Comparison of ENCODE assay signal across 9 mouse cellular contexts in the genomic region with DNA sequence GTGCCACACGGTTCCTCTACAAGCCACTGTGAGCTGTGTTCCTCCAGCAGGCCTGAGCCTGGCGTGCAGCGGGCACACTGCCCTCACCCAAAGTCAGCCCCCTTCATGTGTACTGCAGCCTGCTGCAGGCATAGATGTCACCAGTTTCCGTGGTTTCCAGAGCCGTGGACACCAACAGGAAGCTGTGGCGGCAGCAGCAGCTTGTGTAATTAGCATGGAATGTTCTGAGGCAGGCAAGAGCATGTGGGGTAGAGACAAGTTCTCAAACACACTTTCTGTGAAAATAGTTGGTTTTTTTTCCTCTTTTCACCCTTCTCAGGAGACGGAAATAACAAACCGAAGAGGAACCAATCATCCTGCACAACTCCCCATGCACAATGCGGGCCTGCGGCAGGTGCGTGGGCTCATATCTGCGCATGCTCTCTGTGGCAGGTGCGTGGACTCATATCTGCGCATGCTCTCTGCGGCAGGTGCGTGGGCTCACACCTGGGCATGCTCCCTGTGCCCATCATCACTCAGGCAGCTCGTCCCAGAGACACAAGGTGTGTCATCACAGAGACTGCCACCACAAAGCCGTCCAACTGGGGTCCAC.
DNase-seq lines count a peak whose midpoint lies in the region; ATAC-seq lines count a peak whose summit lies in the region.
"Had no signal": no experiment of that assay in that cellular context is flagged by ENCODE, and none has a peak within 500 bp of the region (broad histone marks: within the 10 kb centered on the region; RNA-seq: fewer than 3 reads in every experiment).

No protein-coding gene starts in this region.

- H3K27me3 ChIP-seq in heart, embryonic 13.5 days (replicated peaks): no peaks in the 10 kb centered on the region
- no peaks in the 10 kb centered on the region for H3K27me3 ChIP-seq in liver, embryonic 12.5 days (replicated peaks)
- no peaks in the 10 kb centered on the region for H3K27me3 ChIP-seq in forebrain, embryonic 13.5 days
- H3K27me3 ChIP-seq: embryonic facial prominence, embryonic 15.5 days had no signal

- peak; percentile 74 for DNase-seq in 3134 (ENCODE audit: extremely low read depth, insufficient read length, low spot score)
- DNase-seq in B cell, adult 2 months: peak; percentile 55 to 60
- DNase-seq in spleen, postnatal 36 days (ENCODE audit: low spot score in 2 of 2): peak; percentile 47 to 53
- DNase-seq in cerebellum, postnatal 36 days: no peak
- no peak for DNase-seq in embryo, embryonic 9.5 days (ENCODE audit: extremely low spot score)

- no peak for ATAC-seq in heart, embryonic 13.5 days (ENCODE audit: extremely low read depth, insufficient number of reproducible peaks, low FRiP score, low TSS enrichment)
- no peak for ATAC-seq in liver, embryonic 12.5 days
- ATAC-seq in forebrain, embryonic 13.5 days: no peak

- no peak overlapping the region for H3K4me3 ChIP-seq in heart, embryonic 13.5 days
- no peak overlapping the region for H3K4me3 ChIP-seq in liver, embryonic 12.5 days
- H3K4me3 ChIP-seq in forebrain, embryonic 13.5 days: no peak overlapping the region
- H3K4me3 ChIP-seq: embryonic facial prominence, embryonic 15.5 days had no signal

- H3K9ac ChIP-seq in heart, embryonic 13.5 days: no peak overlapping the region
- H3K9ac ChIP-seq in liver, embryonic 12.5 days: no peak overlapping the region
- no peak overlapping the region for H3K9ac ChIP-seq in forebrain, embryonic 13.5 days
- H3K9ac ChIP-seq: embryonic facial prominence, embryonic 15.5 days had no signal

- peaks cover 60% of the 10 kb centered on the region for H3K4me1 ChIP-seq in heart, embryonic 13.5 days
- H3K4me1 ChIP-seq in liver, embryonic 12.5 days: peaks cover 69% of the 10 kb centered on the region
- H3K4me1 ChIP-seq in forebrain, embryonic 13.5 days: peaks cover 8% of the 10 kb centered on the region; the same call in 1 of the 2 replicates

- 79% methylated on average over 18 of the region's 18 CpGs for WGBS in heart, embryonic 13.5 days
- 46% methylated on average over 18 of the region's 18 CpGs for WGBS in liver, embryonic 12.5 days (ENCODE audit: insufficient replicate concordance)
- 90% methylated on average over 18 of the region's 18 CpGs for WGBS in forebrain, embryonic 13.5 days

- H3K4me2 ChIP-seq in heart, embryonic 13.5 days: no peak overlapping the region
- H3K4me2 ChIP-seq in liver, embryonic 12.5 days: no peak overlapping the region
- H3K4me2 ChIP-seq in forebrain, embryonic 13.5 days: no peak overlapping the region
- H3K4me2 ChIP-seq: embryonic facial prominence, embryonic 15.5 days had no signal

- no peaks in the 10 kb centered on the region for H3K36me3 ChIP-seq in heart, embryonic 13.5 days
- no peaks in the 10 kb centered on the region for H3K36me3 ChIP-seq in liver, embryonic 12.5 days
- no peaks in the 10 kb centered on the region for H3K36me3 ChIP-seq in forebrain, embryonic 13.5 days (ENCODE audit: poor library complexity, severe bottlenecking)
- H3K36me3 ChIP-seq: embryonic facial prominence, embryonic 15.5 days had no signal

- H3K27ac ChIP-seq in heart, embryonic 13.5 days (replicated peaks): peak overlapping the region; percentile 31; the same call in 1 of the 2 replicates
- H3K27ac ChIP-seq in liver, embryonic 12.5 days: peak overlapping the region; percentile 64
- H3K27ac ChIP-seq in forebrain, embryonic 13.5 days: no peak overlapping the region

- H3K9me3 ChIP-seq in heart, embryonic 13.5 days: no peaks in the 10 kb centered on the region
- H3K9me3 ChIP-seq in liver, embryonic 12.5 days (replicated peaks): no peaks in the 10 kb centered on the region
- no peaks in the 10 kb centered on the region for H3K9me3 ChIP-seq in forebrain, embryonic 13.5 days (replicated peaks)
- H3K9me3 ChIP-seq: embryonic facial prominence, embryonic 15.5 days had no signal

Comparison
In these comparisons a context has a peak if more than half of its experiments do, and no peak if none do; other contexts are left out.
1. DNase-seq: peak in 3134 (single experiment), B cell, adult 2 months (2 of 2) and spleen, postnatal 36 days (2 of 2); none in cerebellum, postnatal 36 days (0 of 2) and embryo, embryonic 9.5 days (single experiment).